Mouse (Mus musculus) neural tube, embryonic 15.5 days (tissue): ENCODE measurements around the gene Iqce. TPM values are rescaled to one million over a fixed set of nuclear protein-coding genes. Genes with fewer than 3 reads are reported as not detected.
"Not testable (repeated sequence)": the region's sequence is repeated elsewhere in the genome, so short reads cannot be mapped to it uniquely, and the experiment has no call there.

Experiments used
- ATAC-seq: fragments of 200-750 bp; cut with Nextera tagmentation; 2 replicates; pipeline ENCODE4 v1.8.0; 2017; ENCODE audit warnings: mild to moderate bottlenecking, moderate TSS enrichment, moderate library complexity; ENCODE audit not compliant: low FRiP score
- H3K27ac ChIP-seq: fragments of 300-500 bp; sonication (generic); replicated peaks from 2 replicates; pipeline ENCODE4 v1.5.1; 2015; ENCODE audit warnings: mild to moderate bottlenecking, inconsistent platforms
- H3K27me3 ChIP-seq: fragments of 300-500 bp; sonication (generic); replicated peaks from 2 replicates; pipeline ENCODE4 v1.6.1; 2015; ENCODE audit warnings: inconsistent platforms
- H3K36me3 ChIP-seq: fragments of 300-500 bp; sonication (generic); 2 replicates; pipeline ENCODE4 v1.6.1; 2015; ENCODE audit warnings: inconsistent platforms
- H3K4me1 ChIP-seq: fragments of 300-500 bp; sonication (generic); 2 replicates; pipeline ENCODE4 v1.6.1; 2015; ENCODE audit warnings: inconsistent platforms
- H3K4me2 ChIP-seq: fragments of 300-500 bp; sonication (generic); 2 replicates; pipeline ENCODE4 v1.6.1; 2015; ENCODE audit warnings: inconsistent platforms, mild to moderate bottlenecking, moderate library complexity
- H3K4me3 ChIP-seq: fragments of 300-500 bp; sonication (generic); replicated peaks from 2 replicates; pipeline ENCODE4 v1.5.1; 2015; ENCODE audit warnings: mild to moderate bottlenecking, inconsistent platforms
- H3K9ac ChIP-seq: fragments of 300-500 bp; sonication (generic); replicated peaks from 2 replicates; pipeline ENCODE4 v1.6.1; 2015; ENCODE audit warnings: mild to moderate bottlenecking, inconsistent platforms
- H3K9me3 ChIP-seq: fragments of 300-500 bp; sonication (generic); replicated peaks from 2 replicates; pipeline ENCODE4 v1.6.1; 2016; ENCODE audit warnings: inconsistent platforms
- WGBS: fragments of 180-500 bp; shearing (Covaris S2); methylation state at CpG from one replicate; pipeline ENCODE4 v1.1.7; 2015; ENCODE audit warnings: mixed read lengths; 5-methylcytosine and 5-hydroxymethylcytosine counted together
- polyA plus RNA-seq: library from polyadenylated mRNA; unstranded; fragments of >200 nt; fragmentation: Nextera tagmentation; extraction: Ambion mirVana; gene quantifications from 2 replicates; pipeline ENCODE4 v1.2.1, GENCODE M21; 2015

The Iqce gene
- polyA plus RNA-seq, 1 experiment from 2014 or later: 26.2 TPM

DNA sequence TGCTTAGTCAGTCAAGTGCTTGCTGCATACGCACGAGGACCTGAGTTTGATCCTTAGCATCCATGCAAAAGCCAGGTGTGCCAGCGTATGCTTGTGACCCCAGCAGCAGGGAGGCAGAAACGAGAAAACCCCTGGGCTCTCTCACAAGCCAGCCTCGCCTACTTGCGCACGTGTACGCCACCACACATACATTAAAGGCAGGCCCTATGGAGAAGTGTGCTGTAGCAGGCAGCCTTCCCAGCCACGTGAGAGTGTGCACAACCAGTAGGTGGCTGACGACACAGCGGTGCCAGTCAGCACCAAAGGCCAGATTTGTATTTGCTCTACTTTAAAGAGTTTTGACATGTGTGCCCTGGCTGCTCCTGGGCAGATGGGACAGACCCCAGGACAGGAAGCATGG lies 26.5 kb downstream of the Iqce start:
- Histone ChIP-seq H3K4me3 (no peak overlapping the region), H3K9me3 (no peaks in the 10 kb centered on the region), H3K36me3 (peaks cover 62% of the 10 kb centered on the region), H3K27me3 (no peaks in the 10 kb centered on the region), H3K27ac (0 out of 2 replicates have a peak overlapping the region, but pooled peaks have one; percentile 37), H3K9ac (no peak overlapping the region), H3K4me1 (peaks cover 14% of the 10 kb centered on the region), H3K4me2 (no peak overlapping the region)
- WGBS: 71% methylated on average over 11 of the region's 11 CpGs
- ATAC-seq: no peak

DNA sequence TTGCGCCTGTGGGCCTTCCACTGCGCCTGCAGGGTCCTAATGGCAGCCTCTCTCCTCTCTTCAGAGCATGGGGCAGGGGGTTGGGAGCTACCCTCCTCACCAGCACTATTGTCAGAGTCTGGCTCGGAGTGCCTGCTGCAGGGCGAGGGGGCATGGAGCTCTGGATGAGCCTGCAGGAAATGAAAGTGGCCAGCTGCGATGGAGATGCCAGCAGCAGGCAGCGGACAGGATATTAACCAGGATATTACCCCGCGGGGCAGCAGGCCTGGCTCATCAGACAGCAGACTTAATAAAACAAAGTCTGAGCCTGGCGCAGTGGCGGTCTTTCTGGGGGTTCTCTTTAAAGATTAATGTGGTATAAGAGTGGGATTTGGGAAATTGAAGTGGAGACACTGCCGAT lies 27.1 kb downstream of the Iqce start:
- Histone ChIP-seq H3K4me3 (no peak overlapping the region), H3K9me3 (no peaks in the 10 kb centered on the region), H3K4me1 (peaks cover 14% of the 10 kb centered on the region), H3K27ac (peak overlapping the region; percentile 64), H3K4me2 (no peak overlapping the region), H3K36me3 (peaks cover 62% of the 10 kb centered on the region), H3K27me3 (no peaks in the 10 kb centered on the region), H3K9ac (no peak overlapping the region)
- WGBS: 71% methylated on average over 11 of the region's 11 CpGs
- ATAC-seq: 0 out of 2 replicates have a peak, but pooled peaks have one; percentile 12

DNA sequence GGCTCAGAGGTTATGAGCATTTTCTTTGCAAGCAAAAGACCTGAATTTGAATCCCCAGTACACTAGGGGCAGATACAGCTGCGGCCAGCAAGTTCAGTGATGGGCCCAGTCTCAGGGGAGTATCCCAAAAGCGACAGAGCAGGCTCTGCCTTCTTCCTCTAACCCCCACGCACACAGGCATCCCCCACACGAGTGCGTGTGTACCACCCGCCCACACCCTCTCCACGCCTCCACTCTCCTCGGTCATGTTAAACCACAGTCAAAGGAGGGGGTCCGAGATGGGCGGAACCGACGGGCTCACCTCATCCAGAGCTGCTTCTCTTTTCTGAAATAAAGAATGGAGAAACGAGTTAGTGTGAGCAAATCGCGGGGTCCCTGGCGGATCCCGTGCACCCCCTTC lies 28.1 kb downstream of the Iqce start:
- ATAC-seq: no peak
- WGBS: 88% methylated on average over 17 of the region's 17 CpGs
- H3K27me3 ChIP-seq: no peaks in the 10 kb centered on the region

DNA sequence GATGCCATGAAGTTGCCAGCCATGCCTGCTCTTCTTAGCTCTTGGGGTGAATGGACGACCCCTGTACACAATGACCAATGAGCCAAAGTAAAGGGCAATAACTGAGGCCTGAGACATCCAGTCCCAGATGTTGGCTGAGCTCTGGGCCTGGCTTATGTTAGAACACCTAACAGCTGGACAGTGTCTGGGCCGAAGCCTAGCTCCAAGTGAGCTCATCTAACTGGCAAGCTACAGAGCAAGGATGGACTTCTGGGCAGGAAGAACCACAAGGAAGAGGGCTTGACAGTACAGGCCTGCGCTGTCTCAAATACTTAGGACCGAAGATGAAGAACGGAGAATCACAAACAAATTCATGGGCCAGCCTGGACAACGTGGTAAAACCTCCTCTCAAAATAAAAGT lies 29.6 kb downstream of the Iqce start:
- H3K36me3 ChIP-seq: peaks cover 62% of the 10 kb centered on the region
- ATAC-seq, H3K27ac ChIP-seq, H3K27me3 ChIP-seq, H3K9me3 ChIP-seq, H3K4me3 ChIP-seq, H3K9ac ChIP-seq, H3K4me2 ChIP-seq: not testable (repeated sequence)
- 87% methylated on average over 6 of the region's 6 CpGs for WGBS
- H3K4me1 ChIP-seq: peaks cover 14% of the 10 kb centered on the region

More for the DNA sequence above, 28.1 kb downstream of the Iqce start:
- Histone ChIP-seq H3K4me1 (peaks cover 14% of the 10 kb centered on the region), H3K4me3 (no peak overlapping the region), H3K9me3 (no peaks in the 10 kb centered on the region), H3K36me3 (peaks cover 66% of the 10 kb centered on the region), H3K9ac (no peak overlapping the region), H3K4me2 (no peak overlapping the region), H3K27ac (peak overlapping the region; percentile 64; the same call in 1 of the 2 replicates)

DNA sequence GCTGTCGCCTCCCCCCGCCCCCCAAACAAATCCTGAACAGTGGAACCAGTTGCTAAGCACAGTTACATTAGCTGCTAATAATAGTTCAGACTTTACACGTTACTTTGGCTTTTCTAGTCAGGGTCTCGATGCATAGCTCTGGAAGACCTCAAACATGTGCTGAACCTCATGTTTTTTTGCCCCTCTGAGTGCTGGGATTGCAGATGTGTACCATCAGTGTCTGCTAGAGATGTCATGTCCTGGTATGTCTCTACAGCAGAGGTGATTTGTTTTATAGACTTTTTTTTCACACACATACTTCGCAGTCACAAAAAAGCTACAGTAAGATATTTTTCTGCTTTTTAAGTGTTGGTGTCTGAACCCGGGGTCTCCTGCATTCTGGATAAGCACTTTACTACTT lies 30.1 kb downstream of the Iqce start:
- Histone ChIP-seq H3K4me1 (peaks cover 14% of the 10 kb centered on the region), H3K4me3 (no peak overlapping the region), H3K27ac (no peak overlapping the region), H3K4me2 (no peak overlapping the region), H3K9ac (no peak overlapping the region), H3K9me3 (no peaks in the 10 kb centered on the region), H3K27me3 (no peaks in the 10 kb centered on the region), H3K36me3 (peaks cover 60% of the 10 kb centered on the region)
- no peak for ATAC-seq
- WGBS: 95% methylated on average over 6 of the region's 6 CpGs

GRCm38 (mm10) chr5:140663621-140664180 lies 38.5 kb downstream of the Iqce start:
- WGBS: 55% methylated on average over 7 of the region's 7 CpGs
- Histone ChIP-seq H3K9ac (no peak overlapping the region), H3K27ac (peak overlapping the region; percentile 42; the same call in 1 of the 2 replicates), H3K36me3 (peaks cover 18% of the 10 kb centered on the region), H3K9me3 (no peaks in the 10 kb centered on the region), H3K4me2 (no peak overlapping the region), H3K4me1 (peaks cover 42% of the 10 kb centered on the region), H3K4me3 (no peak overlapping the region), H3K27me3 (no peaks in the 10 kb centered on the region)
- ATAC-seq: no peak

DNA sequence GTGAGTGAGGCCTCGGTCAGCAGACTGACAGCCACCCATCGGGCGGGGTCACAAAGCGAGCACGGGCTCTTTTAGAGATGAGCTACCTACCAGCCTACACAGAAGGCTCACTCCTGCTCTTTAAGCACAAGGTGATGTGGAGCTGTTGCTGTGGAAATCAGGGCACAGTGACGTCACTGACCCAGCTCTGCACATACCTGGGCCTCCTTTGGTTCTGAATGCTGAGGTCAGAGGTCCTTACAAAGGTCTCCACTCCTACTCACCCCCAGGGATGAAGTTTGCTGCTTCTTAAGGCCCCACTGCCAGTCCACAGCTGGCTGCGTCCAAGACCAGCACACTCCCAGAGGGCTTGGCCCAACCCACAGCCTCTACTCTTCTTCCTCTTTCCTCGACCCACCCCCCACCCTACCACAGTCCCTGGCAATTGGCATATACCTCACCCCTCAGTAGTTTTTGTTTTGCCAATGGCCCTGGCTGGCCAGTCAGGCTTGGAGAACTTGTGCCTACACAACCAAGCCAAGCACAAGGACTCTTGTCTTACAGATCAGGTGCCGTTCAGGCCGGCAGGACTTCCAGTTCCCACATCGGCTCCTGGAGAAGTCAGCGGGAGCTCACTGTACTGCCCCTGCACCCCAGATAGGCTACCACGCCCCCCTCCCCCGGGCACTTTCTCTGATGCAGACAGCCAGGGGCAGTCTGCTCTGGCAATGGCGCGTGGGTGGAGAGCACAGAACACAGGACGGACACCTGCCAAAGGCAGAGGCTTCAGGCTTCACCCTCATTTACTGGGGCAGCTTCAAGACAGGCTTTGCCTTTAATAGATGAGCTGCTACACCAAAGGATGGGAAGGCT lies 39.2 kb downstream of the Iqce start:
- ATAC-seq: no peak
- Histone ChIP-seq H3K27ac (no peak overlapping the region), H3K9me3 (no peaks in the 10 kb centered on the region), H3K4me1 (peaks cover 42% of the 10 kb centered on the region), H3K36me3 (peaks cover 14% of the 10 kb centered on the region), H3K4me2 (no peak overlapping the region), H3K4me3 (no peak overlapping the region), H3K9ac (no peak overlapping the region), H3K27me3 (no peaks in the 10 kb centered on the region)
- WGBS: 71% methylated on average over 17 of the region's 17 CpGs

DNA sequence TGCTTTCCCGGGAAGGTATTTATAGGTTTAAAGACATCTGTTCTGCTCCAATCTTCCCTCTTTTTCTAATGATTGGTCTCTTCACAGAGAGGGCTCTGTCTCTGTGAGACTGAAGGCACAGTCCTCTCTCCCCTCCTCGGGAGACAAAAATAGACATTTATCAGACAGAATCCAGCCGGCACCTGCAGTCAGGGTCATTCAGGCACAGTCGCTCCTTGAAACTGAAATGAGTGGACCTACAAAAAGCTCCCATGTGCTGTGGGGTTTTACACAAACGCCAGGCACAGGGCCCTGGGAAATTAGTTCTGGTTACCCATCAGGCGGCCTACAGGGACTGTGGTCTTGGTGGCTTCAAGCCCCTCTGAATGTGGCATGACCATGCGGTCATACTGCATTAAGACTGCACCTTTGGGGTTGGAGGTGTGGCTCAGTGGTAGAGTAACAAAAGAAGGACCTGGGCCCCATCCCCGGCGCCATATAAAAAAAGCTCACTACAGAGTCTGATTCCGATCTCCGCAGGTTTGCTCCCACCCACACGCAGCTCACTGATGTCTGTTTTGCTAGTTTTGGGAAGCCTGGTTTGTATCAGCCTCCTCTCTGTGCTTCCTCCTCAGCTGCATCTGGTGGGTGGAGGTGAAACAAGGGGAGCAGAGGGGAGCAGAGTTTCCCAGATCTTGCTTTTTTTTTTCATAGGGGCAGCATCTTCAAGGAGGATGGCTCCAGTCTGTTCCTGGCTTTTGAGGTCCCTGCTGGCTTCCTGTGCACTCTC lies 40.1 kb downstream of the Iqce start:
- H3K4me2 ChIP-seq: no peak overlapping the region
- H3K9ac ChIP-seq: no peak overlapping the region
- no peaks in the 10 kb centered on the region for H3K27me3 ChIP-seq
- no peak overlapping the region for H3K4me3 ChIP-seq
- H3K36me3 ChIP-seq: peaks cover 8% of the 10 kb centered on the region; the same call in 1 of the 2 replicates
- ATAC-seq: no peak
- peaks cover 42% of the 10 kb centered on the region for H3K4me1 ChIP-seq
- 51% methylated on average over 12 of the region's 12 CpGs for WGBS
- H3K9me3 ChIP-seq: no peaks in the 10 kb centered on the region
- H3K27ac ChIP-seq: 0 out of 2 replicates have a peak overlapping the region, but pooled peaks have one; percentile 4

DNA sequence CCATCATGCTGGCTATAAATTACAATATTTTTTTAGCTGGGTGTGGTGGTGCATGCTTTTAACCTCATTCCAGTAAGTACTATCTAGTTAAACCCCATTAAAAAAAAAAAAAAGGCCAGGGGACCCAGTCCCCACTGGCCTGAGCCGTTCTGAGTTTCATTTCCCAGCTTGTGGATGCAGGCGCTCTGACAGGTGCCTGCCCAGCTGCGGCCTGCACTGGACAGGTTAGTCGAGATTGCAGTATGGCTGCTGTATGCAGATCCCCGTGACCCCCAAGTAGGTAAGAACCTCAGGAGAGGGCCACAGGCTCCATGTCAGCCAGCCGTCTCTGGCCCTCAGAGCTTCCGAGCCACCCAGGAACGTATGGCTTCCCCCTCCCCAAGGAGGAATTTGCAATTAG lies 40.8 kb downstream of the Iqce start:
- WGBS: 76% methylated on average over 8 of the region's 8 CpGs
- H3K36me3 ChIP-seq: peaks cover 6% of the 10 kb centered on the region; the same call in 1 of the 2 replicates
- H3K4me2 ChIP-seq: no peak overlapping the region
- peaks cover 42% of the 10 kb centered on the region for H3K4me1 ChIP-seq
- ATAC-seq: no peak
- no peaks in the 10 kb centered on the region for H3K27me3 ChIP-seq
- H3K9me3 ChIP-seq: no peaks in the 10 kb centered on the region
- no peak overlapping the region for H3K4me3 ChIP-seq
- no peak overlapping the region; the same call in 1 of the 2 replicates for H3K27ac ChIP-seq
- H3K9ac ChIP-seq: no peak overlapping the region

DNA sequence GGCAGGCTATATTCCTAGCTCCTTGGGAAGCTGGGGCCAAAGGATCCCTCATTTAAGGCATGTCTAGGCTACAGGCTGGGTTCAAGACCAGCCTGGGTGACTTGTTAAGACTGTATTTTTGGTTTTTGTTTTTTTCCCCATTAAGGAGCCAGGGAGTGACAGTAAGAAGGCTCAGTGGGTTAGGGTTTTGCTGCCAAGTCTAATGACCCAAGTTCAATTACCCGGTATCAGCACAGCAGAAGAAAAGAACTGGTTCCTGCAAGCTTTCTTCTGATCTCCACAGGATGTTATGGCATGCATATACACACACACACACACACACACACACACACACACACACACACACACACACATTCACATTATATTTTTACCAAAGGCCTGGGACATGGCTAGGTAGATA lies 41.8 kb downstream of the Iqce start:
- peaks cover 42% of the 10 kb centered on the region for H3K4me1 ChIP-seq
- WGBS: 60% methylated on average over 1 of the region's 1 CpGs
- ATAC-seq: no peak
- no peaks in the 10 kb centered on the region for H3K9me3 ChIP-seq
- no peaks in the 10 kb centered on the region for H3K36me3 ChIP-seq
- H3K27ac ChIP-seq: peak overlapping the region; percentile 80
- no peak overlapping the region for H3K4me3 ChIP-seq
- H3K27me3 ChIP-seq: no peaks in the 10 kb centered on the region
- no peak overlapping the region for H3K4me2 ChIP-seq
- H3K9ac ChIP-seq: 0 out of 2 replicates have a peak overlapping the region, but pooled peaks have one; percentile 33

GRCm38 (mm10) chr5:140659607-140660272 lies 42.4 kb downstream of the Iqce start:
- peak; percentile 83 for ATAC-seq
- H3K36me3 ChIP-seq: no peaks in the 10 kb centered on the region
- WGBS: 20% methylated on average over 16 of the region's 16 CpGs
- H3K27ac ChIP-seq: peak overlapping the region; percentile 80
- no peak overlapping the region for H3K4me3 ChIP-seq
- no peaks in the 10 kb centered on the region for H3K9me3 ChIP-seq
- no peaks in the 10 kb centered on the region for H3K27me3 ChIP-seq
- H3K4me2 ChIP-seq: peak overlapping the region; percentile 24; the same call in 1 of the 2 replicates
- H3K4me1 ChIP-seq: peaks cover 42% of the 10 kb centered on the region
- H3K9ac ChIP-seq: 0 out of 2 replicates have a peak overlapping the region, but pooled peaks have one; percentile 33
